Mouse (Mus musculus) ES-E14 (cell line): ENCODE measurements around the gene Gm21970. TPM values are rescaled to one million over a fixed set of nuclear protein-coding genes. Genes with fewer than 3 reads are reported as not detected.

Experiments
- DNase-seq: peaks from one replicate; pipeline ENCODE4 v3.0.0-alpha.2; 2013; ENCODE audit warnings: low read depth, low spot score
- H3K27ac ChIP-seq: 2 replicates; pipeline ENCODE4 v1.5.1; 2012; ENCODE audit warnings: low read depth, mild to moderate bottlenecking, low read length, moderate library complexity, mixed read lengths; ENCODE audit not compliant: poor library complexity, insufficient read depth, severe bottlenecking
- H3K36me3 ChIP-seq: 2 replicates; pipeline ENCODE4 v1.6.1; 2012; ENCODE audit warnings: mild to moderate bottlenecking, low read length, moderate library complexity, mixed read lengths; ENCODE audit not compliant: control insufficient read depth, poor library complexity, insufficient read depth, severe bottlenecking
- H3K4me1 ChIP-seq, 2 experiments: fragments of 150-350 bp in 1 of 2; sonication (generic) in 1 of 2; 2 replicates each; pipeline ENCODE4 v1.6.1; 2012; ENCODE audit warnings: low read length in 2 of 2, mild to moderate bottlenecking in 1 of 2, mixed read lengths in 1 of 2; ENCODE audit not compliant: control insufficient read depth in 2 of 2, insufficient read depth in 2 of 2, poor library complexity in 1 of 2
- H3K4me3 ChIP-seq, 2 experiments: fragments of 150-350 bp in 1 of 2; sonication (generic) in 1 of 2; 2 replicates each; pipeline ENCODE4 v1.5.1; 2012; ENCODE audit warnings: low read length in 2 of 2, low read depth in 1 of 2, mild to moderate bottlenecking in 1 of 2, mixed read lengths in 1 of 2; ENCODE audit not compliant: insufficient read depth in 1 of 2, poor library complexity in 1 of 2, severe bottlenecking in 1 of 2
- H3K9ac ChIP-seq: 2 replicates; pipeline ENCODE4 v1.6.1; 2012; ENCODE audit warnings: low read depth, mild to moderate bottlenecking, low read length, mixed read lengths; ENCODE audit not compliant: poor library complexity, insufficient read depth, severe bottlenecking
- H3K9me3 ChIP-seq: fragments of 150-350 bp; sonication (generic); 2 replicates; pipeline ENCODE4 v1.6.1; 2012; ENCODE audit warnings: low read depth, mild to moderate bottlenecking, low read length; ENCODE audit not compliant: control insufficient read depth, insufficient read depth
- CHD2 ChIP-seq: IDR thresholded peaks from 2 replicates; pipeline ENCODE4 v1.6.1; 2014; ENCODE audit warnings: mild to moderate bottlenecking, low read depth, low read length, inconsistent platforms
- HCFC1 ChIP-seq: IDR thresholded peaks from 2 replicates; pipeline ENCODE4 v1.6.1; 2012; ENCODE audit warnings: low read length, inconsistent platforms, borderline replicate concordance; ENCODE audit not compliant: insufficient read depth
- MAFK ChIP-seq: IDR thresholded peaks from 2 replicates; pipeline ENCODE4 v1.6.1; 2014; ENCODE audit warnings: mild to moderate bottlenecking, low read depth, low read length, inconsistent platforms; ENCODE audit not compliant: insufficient read depth
- ZC3H11A ChIP-seq: IDR thresholded peaks from 2 replicates; pipeline ENCODE4 v1.6.1; 2012; ENCODE audit warnings: low read depth, mild to moderate bottlenecking, inconsistent platforms, low read length, borderline replicate concordance
- ZNF384 ChIP-seq: IDR thresholded peaks from 2 replicates; pipeline ENCODE4 v1.6.1; 2012; ENCODE audit warnings: low read depth, low read length, inconsistent platforms
- in situ Hi-C, 2 experiments: fragments of 600-800 bp; cut with MboI; formaldehyde crosslinking; loops; one replicate each; pipeline ENCODE4 v1.15.1; 2025; ENCODE audit warnings: low sequenced_read_pairs in 2 of 2, inconsistent platforms in 1 of 2; ENCODE audit not compliant: unreplicated experiment in 2 of 2
- total RNA-seq: library from RNA; depleted of rRNA; stranded (reverse); fragments of 300-350 nt; gene quantifications from 2 replicates; pipeline ENCODE4 v1.2.3, GENCODE M21; 2012

The Gm21970 gene
- total RNA-seq, 1 experiment = not detected

DNA sequence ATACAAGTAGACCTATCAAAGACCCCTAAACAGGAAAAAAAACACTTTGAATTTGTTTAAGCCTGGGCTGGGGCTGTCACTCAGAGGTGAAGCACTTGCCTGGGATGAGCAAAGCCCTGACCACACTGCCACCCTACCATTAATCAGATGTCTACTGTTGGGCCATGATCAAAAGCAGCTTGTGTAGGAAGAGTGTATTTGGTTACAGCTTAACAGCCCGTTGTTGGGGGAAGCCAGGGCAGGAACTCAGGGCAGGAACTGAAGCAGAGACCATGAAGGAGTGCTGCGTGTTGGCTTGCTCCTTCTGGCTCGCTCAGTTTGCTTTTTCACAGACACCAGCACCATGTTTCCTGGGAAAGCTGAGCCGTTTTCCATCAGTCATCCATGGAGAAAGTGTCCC is 35.1 kb downstream of the Gm21970 start:
- no peaks in the 10 kb centered on the region for H3K36me3 ChIP-seq
- H3K27ac ChIP-seq = no peak overlapping the region
- no peak for DNase-seq
- in situ Hi-C loops = no loop called here
- H3K9me3 ChIP-seq = no peaks in the 10 kb centered on the region
- H3K4me1 ChIP-seq = peaks cover 0 to 2% of the 10 kb centered on the region in 2 experiments; a peak in 2 of 4 replicates
- no peak overlapping the region for H3K9ac ChIP-seq
- TF ChIP-seq ZC3H11A (no peak), HCFC1 (no peak), ZNF384 (no peak), CHD2 (no peak), MAFK (no peak)
- H3K4me3 ChIP-seq = no peak overlapping the region

DNA sequence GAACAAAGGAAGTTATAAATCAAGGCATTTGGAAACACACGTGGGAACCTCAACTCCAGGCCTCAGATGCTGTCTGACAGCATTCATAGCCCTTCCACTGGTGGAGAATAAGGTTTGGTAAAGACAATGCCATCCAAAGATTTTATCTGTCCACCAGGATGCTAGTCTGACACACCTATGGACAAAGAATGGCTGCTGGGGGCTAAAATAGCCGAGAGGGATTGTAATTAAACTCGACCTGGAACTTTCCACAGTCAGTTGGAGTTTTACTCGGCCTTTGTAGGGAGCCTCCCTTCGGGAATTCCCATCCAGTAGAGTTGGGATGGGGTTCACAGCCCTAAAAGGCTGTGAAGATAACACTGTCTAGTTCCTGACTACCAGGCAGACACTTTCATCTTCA is 35.9 kb downstream of the Gm21970 start:
- in situ Hi-C loops = no loop called here

DNA sequence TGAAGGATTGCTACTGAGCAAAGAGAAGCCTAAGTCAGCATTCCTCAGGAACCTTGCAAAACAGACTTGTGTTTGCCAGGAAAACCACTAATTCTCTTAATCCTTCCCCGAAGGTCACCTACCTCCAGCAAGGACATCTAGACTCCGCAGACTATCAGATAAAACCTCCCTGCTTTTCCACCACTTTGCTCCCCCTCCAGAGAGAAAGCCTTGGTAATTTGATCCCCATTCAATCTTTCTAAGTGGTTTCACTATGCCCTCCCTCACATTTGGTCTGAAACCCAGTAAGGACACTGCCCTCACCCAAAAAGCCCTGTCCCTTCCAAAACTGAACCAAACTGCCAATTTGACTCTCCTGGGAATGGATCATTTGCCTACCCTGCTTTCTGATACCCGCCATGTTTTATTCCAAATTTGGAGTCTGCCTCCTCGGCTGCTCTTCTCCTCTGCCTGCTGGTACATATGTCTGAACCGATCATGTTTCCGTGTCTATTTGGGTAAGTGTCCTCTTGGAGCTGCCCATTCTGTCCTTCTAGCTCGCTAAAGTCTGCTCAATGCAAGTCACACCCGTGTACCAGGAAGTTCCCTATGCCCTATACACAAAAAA is 36.8 kb downstream of the Gm21970 start:
- no peak for DNase-seq
- peaks cover 0 to 2% of the 10 kb centered on the region in 2 experiments; a peak in 2 of 4 replicates for H3K4me1 ChIP-seq
- no peak overlapping the region for H3K9ac ChIP-seq
- H3K27ac ChIP-seq = no peak overlapping the region
- no peak for TF ChIP-seq MAFK
- no peak for TF ChIP-seq HCFC1
- TF ChIP-seq CHD2 = no peak
- TF ChIP-seq ZC3H11A = no peak
- no peak for TF ChIP-seq ZNF384
- H3K9me3 ChIP-seq = no peaks in the 10 kb centered on the region
- no peaks in the 10 kb centered on the region for H3K36me3 ChIP-seq
- in situ Hi-C loops = no loop called here
- H3K4me3 ChIP-seq = no peak overlapping the region

More for the DNA sequence above, 35.9 kb downstream of the Gm21970 start:
- Histone ChIP-seq H3K27ac (no peak overlapping the region), H3K36me3 (no peaks in the 10 kb centered on the region), H3K9ac (no peak overlapping the region), H3K9me3 (no peaks in the 10 kb centered on the region), H3K4me1 (peaks cover 0 to 2% of the 10 kb centered on the region in 2 experiments; a peak in 2 of 4 replicates), H3K4me3 (no peak overlapping the region)
- DNase-seq = no peak
- TF ChIP-seq ZC3H11A (no peak), MAFK (no peak), CHD2 (no peak), HCFC1 (no peak), ZNF384 (no peak)

DNA sequence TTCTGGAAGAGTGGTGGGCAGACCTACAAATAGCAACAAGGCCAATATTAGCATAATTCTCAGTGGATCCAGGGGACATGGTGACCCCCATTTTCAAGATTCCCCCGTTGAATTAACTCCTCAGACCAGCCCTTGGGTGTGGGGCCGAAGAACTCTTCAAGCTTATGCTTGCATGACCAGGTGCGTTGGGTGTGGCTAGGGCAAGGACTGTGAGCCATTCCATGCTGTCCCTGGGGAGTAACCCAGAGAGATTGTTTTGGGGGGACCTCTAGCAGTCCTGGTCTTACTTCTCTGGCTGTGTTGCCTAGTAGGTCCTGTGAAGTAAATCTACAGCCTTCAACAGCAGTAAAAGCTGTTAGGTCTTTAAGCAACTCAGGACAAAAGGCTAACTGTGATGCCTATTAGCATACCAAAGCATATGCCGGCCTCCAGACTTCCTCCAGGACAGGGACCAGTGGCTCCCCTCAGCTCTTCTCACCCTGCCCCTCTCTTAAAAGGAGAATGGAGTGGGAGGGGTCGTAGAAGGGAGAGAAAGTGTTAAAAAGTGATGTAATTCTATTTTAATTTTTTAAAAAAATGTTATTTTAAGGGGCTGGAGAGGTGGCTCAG is 41.3 kb downstream of the Gm21970 start:
- Histone ChIP-seq H3K36me3 (no peaks in the 10 kb centered on the region), H3K4me3 (no peak overlapping the region), H3K9ac (no peak overlapping the region), H3K27ac (no peak overlapping the region), H3K9me3 (no peaks in the 10 kb centered on the region), H3K4me1 (no peaks in the 10 kb centered on the region; a peak in 1 of 4 replicates)
- in situ Hi-C loops = no loop called here
- no peak for TF ChIP-seq CHD2
- no peak for TF ChIP-seq HCFC1
- no peak for TF ChIP-seq ZNF384
- no peak for TF ChIP-seq ZC3H11A
- no peak for TF ChIP-seq MAFK
- no peak for DNase-seq
